Mouse (Mus musculus) liver, embryonic 13.5 days (tissue): ENCODE measurements around the gene Sfswap. TPM values are rescaled to one million over a fixed set of nuclear protein-coding genes. Genes with fewer than 3 reads are reported as not detected.
"Not testable (repeated sequence)": the region's sequence is repeated elsewhere in the genome, so short reads cannot be mapped to it uniquely, and the experiment has no call there.

Experiments used
- ATAC-seq: fragments of 200-750 bp; cut with Nextera tagmentation; 2 replicates; pipeline ENCODE4 v1.8.0; 2017; ENCODE audit warnings: low read depth, mild to moderate bottlenecking, moderate number of reproducible peaks, moderate library complexity
- DNase-seq: peaks from one replicate; pipeline ENCODE4 v3.0.0; 2022
- H3K27ac ChIP-seq: fragments of 300-500 bp; sonication (generic); 2 replicates; pipeline ENCODE4 v1.5.1; 2015; ENCODE audit warnings: moderate library complexity, mild to moderate bottlenecking, inconsistent platforms
- H3K27me3 ChIP-seq: fragments of 300-500 bp; sonication (generic); 2 replicates; pipeline ENCODE4 v1.6.1; 2015; ENCODE audit warnings: mild to moderate bottlenecking, inconsistent platforms
- H3K36me3 ChIP-seq: fragments of 300-500 bp; sonication (generic); 2 replicates; pipeline ENCODE4 v1.6.1; 2015; ENCODE audit warnings: mild to moderate bottlenecking, inconsistent platforms
- H3K4me1 ChIP-seq: fragments of 300-500 bp; sonication (generic); replicated peaks from 2 replicates; pipeline ENCODE4 v1.6.1; 2015; ENCODE audit warnings: inconsistent platforms
- H3K4me2 ChIP-seq: fragments of 300-500 bp; sonication (generic); 2 replicates; pipeline ENCODE4 v1.6.1; 2015; ENCODE audit warnings: inconsistent platforms, mild to moderate bottlenecking, moderate library complexity
- H3K4me3 ChIP-seq: fragments of 300-500 bp; sonication (generic); replicated peaks from 2 replicates; pipeline ENCODE4 v1.5.1; 2015; ENCODE audit warnings: mild to moderate bottlenecking, inconsistent platforms
- H3K9ac ChIP-seq: fragments of 300-500 bp; sonication (generic); 2 replicates; pipeline ENCODE4 v1.6.1; 2015; ENCODE audit warnings: mild to moderate bottlenecking, inconsistent platforms
- H3K9me3 ChIP-seq: fragments of 300-500 bp; sonication (generic); replicated peaks from 2 replicates; pipeline ENCODE4 v1.6.1; 2016; ENCODE audit warnings: inconsistent platforms
- WGBS: fragments of 180-500 bp; shearing (Covaris S2); methylation state at CpG from one replicate; pipeline ENCODE4 v1.1.7; 2015; ENCODE audit not compliant: insufficient replicate concordance; 5-methylcytosine and 5-hydroxymethylcytosine counted together
- polyA plus RNA-seq: library from polyadenylated mRNA; unstranded; fragments of >200 nt; fragmentation: Nextera tagmentation; extraction: Ambion mirVana; gene quantifications from 2 replicates; pipeline ENCODE4 v1.2.1, GENCODE M21; 2015

Sfswap gene
- polyA plus RNA-seq, 1 experiment from 2014 or later = 16.0 TPM

GRCm38 (mm10) chr5:129586016-129586415 is 85.0 kb downstream of the Sfswap start:
- under 1% methylated on average over 17 of the region's 17 CpGs for WGBS
- ATAC-seq = 0 out of 2 replicates have a peak, but pooled peaks have one; percentile 3
- Histone ChIP-seq H3K4me3 (peak overlapping the region; percentile 30), H3K9ac (no peak overlapping the region), H3K36me3 (no peaks in the 10 kb centered on the region), H3K27ac (no peak overlapping the region), H3K9me3 (no peaks in the 10 kb centered on the region), H3K4me2 (peak overlapping the region; percentile 97), H3K27me3 (peaks cover 84% of the 10 kb centered on the region), H3K4me1 (peaks cover 33% of the 10 kb centered on the region)
- DNase-seq = peak; percentile 69

- peaks cover 33% of the 10 kb centered on the region for H3K4me1 ChIP-seq
- no peak overlapping the region for H3K27ac ChIP-seq
- H3K4me2 ChIP-seq = peak overlapping the region; percentile 97
- no peak for ATAC-seq
- DNase-seq = no peak
- peaks cover 83% of the 10 kb centered on the region for H3K27me3 ChIP-seq
- H3K4me3 ChIP-seq = no peak overlapping the region
- no peaks in the 10 kb centered on the region for H3K9me3 ChIP-seq
- H3K9ac ChIP-seq = no peak overlapping the region
- H3K36me3 ChIP-seq = no peaks in the 10 kb centered on the region
- 34% methylated on average over 13 of the region's 13 CpGs for WGBS
Measured at GRCm38 (mm10) chr5:129586471-129586870, 85.5 kb downstream of the Sfswap start.

DNA sequence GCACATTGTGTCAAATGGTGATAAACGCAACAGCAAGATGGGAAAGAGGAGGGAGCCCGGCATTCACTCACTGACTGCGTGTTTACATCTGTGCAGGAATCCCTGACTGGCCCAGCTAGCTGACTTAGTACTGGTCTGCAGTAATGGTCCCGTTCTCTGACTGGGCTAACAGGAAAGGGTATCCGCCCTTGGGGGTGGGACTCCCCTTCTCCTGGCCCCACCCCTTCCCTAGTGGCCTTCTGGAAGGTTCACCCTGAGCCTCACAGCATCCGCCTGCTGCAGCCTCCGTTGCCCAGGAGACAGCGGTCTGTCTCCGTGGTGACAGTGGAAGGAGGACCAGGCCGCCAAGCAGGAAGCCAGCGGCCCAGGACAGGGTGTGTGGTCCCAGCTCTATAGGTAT is 89.9 kb downstream of the Sfswap start:
- H3K27ac ChIP-seq = no peak overlapping the region
- no peak overlapping the region for H3K9ac ChIP-seq
- no peaks in the 10 kb centered on the region for H3K36me3 ChIP-seq
- ATAC-seq (no peak), DNase-seq (no peak)
- WGBS = 17% methylated on average over 11 of the region's 11 CpGs
- H3K4me3 ChIP-seq = no peak overlapping the region
- no peaks in the 10 kb centered on the region for H3K9me3 ChIP-seq
- H3K4me1 ChIP-seq = peaks cover 17% of the 10 kb centered on the region
- no peak overlapping the region for H3K4me2 ChIP-seq
- H3K27me3 ChIP-seq = peaks cover 38% of the 10 kb centered on the region

- ATAC-seq (no peak), DNase-seq (peak; percentile 57)
- Histone ChIP-seq H3K27me3 (0 out of 2 replicates have a peak, but pooled peaks cover 9% of the 10 kb centered on the region), H3K4me1 (peaks cover 11% of the 10 kb centered on the region), H3K4me3 (no peak overlapping the region), H3K9ac (no peak overlapping the region), H3K27ac (no peak overlapping the region), H3K36me3 (no peaks in the 10 kb centered on the region), H3K4me2 (no peak overlapping the region), H3K9me3 (no peaks in the 10 kb centered on the region)
- WGBS = 35% methylated on average over 19 of the region's 19 CpGs
Measured at GRCm38 (mm10) chr5:129594116-129595114, 93.4 kb downstream of the Sfswap start.

GRCm38 (mm10) chr5:129602071-129602487 is 101.1 kb downstream of the Sfswap start:
- no peaks in the 10 kb centered on the region for H3K9me3 ChIP-seq
- H3K27me3 ChIP-seq = no peaks in the 10 kb centered on the region
- DNase-seq (no peak), ATAC-seq (no peak)
- H3K27ac ChIP-seq = no peak overlapping the region
- H3K36me3 ChIP-seq = no peaks in the 10 kb centered on the region
- H3K4me3 ChIP-seq = no peak overlapping the region
- no peak overlapping the region for H3K9ac ChIP-seq
- 51% methylated on average over 16 of the region's 16 CpGs for WGBS
- no peak overlapping the region for H3K4me2 ChIP-seq
- no peaks in the 10 kb centered on the region for H3K4me1 ChIP-seq

- 68% methylated on average over 8 of the region's 8 CpGs for WGBS
- H3K4me2 ChIP-seq = no peak overlapping the region
Measured at GRCm38 (mm10) chr5:129607476-129607875, 106.5 kb downstream of the Sfswap start.

DNA sequence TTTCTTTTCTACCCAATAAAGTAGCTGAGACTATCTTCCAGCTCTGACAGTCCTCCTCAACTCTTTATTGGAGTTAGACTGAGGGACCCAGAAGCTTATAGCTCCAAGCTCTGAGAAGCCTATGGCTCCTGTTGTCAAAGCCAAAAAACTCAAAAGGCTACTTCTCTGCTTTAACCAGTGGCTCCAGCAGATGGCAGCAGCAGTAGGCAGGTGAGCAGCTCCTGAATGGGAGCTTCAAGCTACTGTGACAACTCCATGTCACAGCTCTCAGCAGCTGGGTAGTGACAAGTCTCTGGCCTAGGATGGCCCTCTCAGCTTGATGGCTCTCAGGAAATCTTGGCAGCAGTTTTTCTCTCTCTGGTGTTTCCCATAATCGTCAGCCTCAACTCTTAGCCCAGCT is 110.0 kb downstream of the Sfswap start:
- 13% methylated on average over 1 of the region's 1 CpGs for WGBS
- no peak for ATAC-seq
- Histone ChIP-seq H3K36me3 (no peaks in the 10 kb centered on the region), H3K9me3 (no peaks in the 10 kb centered on the region), H3K4me1 (no peaks in the 10 kb centered on the region), H3K4me2 (no peak overlapping the region), H3K27ac (no peak overlapping the region), H3K27me3 (no peaks in the 10 kb centered on the region), H3K9ac (no peak overlapping the region), H3K4me3 (no peak overlapping the region)
- peak; percentile 35 for DNase-seq

More at GRCm38 (mm10) chr5:129607476-129607875, 106.5 kb downstream of the Sfswap start:
- no peak for ATAC-seq
- no peaks in the 10 kb centered on the region for H3K27me3 ChIP-seq
- H3K36me3 ChIP-seq = no peaks in the 10 kb centered on the region
- H3K4me1 ChIP-seq = no peaks in the 10 kb centered on the region
- H3K9ac ChIP-seq = no peak overlapping the region
- DNase-seq = no peak
- no peak overlapping the region for H3K4me3 ChIP-seq
- no peaks in the 10 kb centered on the region for H3K9me3 ChIP-seq
- H3K27ac ChIP-seq = no peak overlapping the region

GRCm38 (mm10) chr5:129620600-129620999 is 119.6 kb downstream of the Sfswap start:
- not testable (repeated sequence) for H3K9ac ChIP-seq, H3K4me2 ChIP-seq, H3K27me3 ChIP-seq, H3K4me1 ChIP-seq, DNase-seq, H3K4me3 ChIP-seq, H3K36me3 ChIP-seq, H3K9me3 ChIP-seq, H3K27ac ChIP-seq
- ATAC-seq = 0 out of 2 replicates have a peak, but pooled peaks have one; percentile 15
- 39% methylated on average over 9 of the region's 9 CpGs for WGBS

Other genes starting within 250 kb of the Sfswap start
- gene Mmp17, start 82.9 kb downstream of the Sfswap start, polyA plus RNA-seq = 0.25 and 0.30 TPM in 2 replicates
- 0.73 and 0.94 TPM in 2 replicates for gene Zfp11, start 168.9 kb downstream of the Sfswap start, polyA plus RNA-seq
- gene Sept14, start 207.3 kb downstream of the Sfswap start, polyA plus RNA-seq = not detected in 2 replicates
- 131 and 133 TPM in 2 replicates for gene Mrps17, start 214.3 kb downstream of the Sfswap start, polyA plus RNA-seq
- gene Nipsnap2, start 223.8 kb downstream of the Sfswap start, polyA plus RNA-seq = 28.4 and 29.7 TPM in 2 replicates